Mouse (Mus musculus) urinary bladder, adult 2 months (tissue): ENCODE results near the gene Tctn1. TPM values are rescaled to one million over a fixed set of nuclear protein-coding genes. Genes with fewer than 3 reads are reported as not detected.
"Not testable (repeated sequence)": the region's sequence is repeated elsewhere in the genome, so short reads cannot be mapped to it uniquely, and the experiment has no call there.

Experiments used
- DNase-seq: peaks from one replicate; pipeline ENCODE4 v3.0.0; 2022; ENCODE audit warnings: low spot score
- polyA plus RNA-seq: library from polyadenylated mRNA; depleted of rRNA; stranded (reverse); fragments of >200 nt; gene quantifications from 2 replicates; pipeline ENCODE4 v1.2.3, GENCODE M21; 2012

The Tctn1 gene
- polyA plus RNA-seq, 1 experiment: 15.6 TPM

- no peak for DNase-seq
Observed at GRCm38 (mm10) chr5:122219655-122220629, 44.3 kb downstream of the Tctn1 start.

GRCm38 (mm10) chr5:122218928-122219327, 45.3 kb downstream of the Tctn1 start:
- DNase-seq: no peak

- no peak for DNase-seq
Observed at GRCm38 (mm10) chr5:122218109-122218905, 46.0 kb downstream of the Tctn1 start.

GRCm38 (mm10) chr5:122217636-122218035, 46.6 kb downstream of the Tctn1 start:
- DNase-seq: no peak

- DNase-seq: no peak
Observed at GRCm38 (mm10) chr5:122213861-122214260, 50.4 kb downstream of the Tctn1 start.

GRCm38 (mm10) chr5:122212820-122213219, 51.4 kb downstream of the Tctn1 start:
- DNase-seq: not testable (repeated sequence)

- DNase-seq: no peak
Observed at GRCm38 (mm10) chr5:122212125-122212524, 52.1 kb downstream of the Tctn1 start.

GRCm38 (mm10) chr5:122210890-122211289, 53.4 kb downstream of the Tctn1 start:
- no peak for DNase-seq

GRCm38 (mm10) chr5:122209591-122210368, 54.5 kb downstream of the Tctn1 start:
- DNase-seq: no peak

GRCm38 (mm10) chr5:122208909-122209308, 55.4 kb downstream of the Tctn1 start:
- DNase-seq: no peak

- no peak for DNase-seq
Observed at GRCm38 (mm10) chr5:122206475-122206874, 57.8 kb downstream of the Tctn1 start, which contains the start of gene Hvcn1. Gene Hvcn1, plus strand, starts transcription at chr5:122206804.

GRCm38 (mm10) chr5:122204180-122204579, 60.1 kb downstream of the Tctn1 start:
- DNase-seq: no peak

- no peak for DNase-seq
Observed at GRCm38 (mm10) chr5:122201904-122202303, 62.4 kb downstream of the Tctn1 start.

- DNase-seq: no peak
Observed at GRCm38 (mm10) chr5:122200872-122201271, 63.4 kb downstream of the Tctn1 start.

GRCm38 (mm10) chr5:122192347-122192746, 71.9 kb downstream of the Tctn1 start:
- DNase-seq: no peak

- DNase-seq: no peak
Observed at GRCm38 (mm10) chr5:122191269-122192063, 72.8 kb downstream of the Tctn1 start.

- DNase-seq: no peak
Observed at GRCm38 (mm10) chr5:122190465-122190864, 73.8 kb downstream of the Tctn1 start.

- no peak for DNase-seq
Observed at GRCm38 (mm10) chr5:122189115-122189514, 75.1 kb downstream of the Tctn1 start.
